Mouse (Mus musculus): ENCODE measurements around the gene Klhl29.

GRCm38 (mm10) chr12:5411346-5411745, 35.9 kb upstream of the Klhl29 start:
- TF ChIP-seq POLR2A (IDR thresholded peaks at IDR 0.05; ENCODE audit: control insufficient read depth, extremely low read depth, insufficient read depth, low read length, poor library complexity): no peak
- no peak for TF ChIP-seq CTCF (IDR thresholded peaks at IDR 0.05; ENCODE audit: borderline replicate concordance, control insufficient read depth, extremely low read depth, insufficient read depth, low read length, poor library complexity)
